Mouse (Mus musculus) MEL (cell line): ENCODE results near the gene Rundc3b.

Experiments
- EP300 ChIP-seq, 2 experiments: IDR thresholded peaks; 2 replicates each; pipeline ENCODE4 v1.6.1; 2011; ENCODE audit warnings: improper control_type of control experiment in 2 of 2, low read length in 2 of 2, low read depth in 1 of 2, mild to moderate bottlenecking in 1 of 2
- POLR2A ChIP-seq, 2 experiments: IDR thresholded peaks; 2 replicates each; pipeline ENCODE4 v1.6.1; 2011 to 2012; ENCODE audit warnings: low read length in 2 of 2, mild to moderate bottlenecking in 2 of 2, control low read depth in 1 of 2, improper control_type of control experiment in 1 of 2, low read depth in 1 of 2, moderate library complexity in 1 of 2; ENCODE audit not compliant: control insufficient read depth in 1 of 2, insufficient read depth in 1 of 2, poor library complexity in 1 of 2
- RAD21 ChIP-seq: IDR thresholded peaks from 2 replicates; pipeline ENCODE4 v1.6.1; 2011; ENCODE audit warnings: mild to moderate bottlenecking, low read depth, low read length, improper control_type of control experiment

DNA sequence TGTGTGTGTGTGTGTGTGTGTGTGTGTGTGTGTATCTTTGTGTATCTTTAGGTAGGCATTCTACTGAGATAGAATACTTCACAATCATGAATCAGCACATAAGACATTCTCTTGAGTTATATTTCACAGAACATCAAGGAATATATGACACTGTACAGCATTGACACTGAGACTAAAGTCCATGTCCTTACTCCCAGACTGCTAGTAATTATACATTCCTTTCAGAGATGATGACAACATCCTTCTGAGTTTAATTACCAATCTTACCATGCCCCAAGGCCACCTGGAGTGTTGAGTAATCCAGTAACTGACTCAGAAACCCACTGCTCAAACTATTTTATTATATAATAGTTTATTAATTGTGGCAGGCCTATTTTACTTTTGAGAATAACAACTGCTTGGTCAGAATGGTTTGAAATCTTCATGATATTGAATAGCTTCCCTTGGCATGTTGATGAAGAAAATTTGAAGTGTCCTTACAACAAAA lies 11.8 kb upstream of the Rundc3b start:
- TF ChIP-seq POLR2A (IDR thresholded peaks at IDR 0.05; ENCODE audit: control insufficient read depth in 1 of 2, insufficient read depth in 1 of 2, low read depth in 1 of 2, low read length in 2 of 2, poor library complexity in 1 of 2) (no peak), EP300 (IDR thresholded peaks at IDR 0.05; ENCODE audit: low read depth in 1 of 2, low read length in 2 of 2) (no peak), RAD21 (no peak)
